21 mouse cellular contexts compared by ENCODE assay signal in genomic region chr12:36095371-36095880, GRCm38 (mm10).
"Had no signal": no experiment of that assay in that cellular context is flagged by ENCODE, and none has a peak within 500 bp of the region (broad histone marks: within the 10 kb centered on the region; RNA-seq: fewer than 3 reads in every experiment).

No protein-coding gene starts in this region.

- H3K27me3 ChIP-seq: kidney, embryonic 15.5 days; limb, embryonic 13.5 days; liver, embryonic 12.5 days; liver, embryonic 15.5 days; lung, embryonic 15.5 days; midbrain, embryonic 15.5 days; neural tube, embryonic 12.5 days; neural tube, embryonic 15.5 days; stomach, embryonic 15.5 days had no signal

- H3K27ac ChIP-seq: kidney, embryonic 15.5 days; limb, embryonic 10.5 days; limb, embryonic 13.5 days; liver, embryonic 12.5 days; liver, embryonic 15.5 days; lung, embryonic 15.5 days; midbrain, embryonic 15.5 days; neural tube, embryonic 12.5 days; neural tube, embryonic 15.5 days; stomach, embryonic 15.5 days had no signal

- H3K4me1 ChIP-seq: kidney, embryonic 15.5 days; limb, embryonic 10.5 days; limb, embryonic 13.5 days; liver, embryonic 12.5 days; liver, embryonic 15.5 days; lung, embryonic 15.5 days; midbrain, embryonic 15.5 days; neural tube, embryonic 12.5 days; neural tube, embryonic 15.5 days; stomach, embryonic 15.5 days had no signal

- H3K9me3 ChIP-seq: kidney, embryonic 15.5 days; limb, embryonic 10.5 days; limb, embryonic 13.5 days; liver, embryonic 12.5 days; liver, embryonic 15.5 days; lung, embryonic 15.5 days; midbrain, embryonic 15.5 days; neural tube, embryonic 12.5 days; neural tube, embryonic 15.5 days; stomach, embryonic 15.5 days had no signal

- H3K4me2 ChIP-seq: kidney, embryonic 15.5 days; limb, embryonic 13.5 days; liver, embryonic 12.5 days; liver, embryonic 15.5 days; lung, embryonic 15.5 days; midbrain, embryonic 11.5 days; midbrain, embryonic 15.5 days; neural tube, embryonic 12.5 days; neural tube, embryonic 15.5 days; stomach, embryonic 15.5 days had no signal

- H3K9ac ChIP-seq: kidney, embryonic 15.5 days; limb, embryonic 13.5 days; liver, embryonic 12.5 days; liver, embryonic 15.5 days; lung, embryonic 15.5 days; midbrain, embryonic 15.5 days; neural tube, embryonic 12.5 days; neural tube, embryonic 15.5 days; stomach, embryonic 15.5 days had no signal

- ATAC-seq: liver, embryonic 12.5 days had no signal

- DNase-seq: kidney, adult 8-10 months; kidney, postnatal 10 days; kidney, postnatal 36 days; liver; lung, adult 18-20 months; lung, postnatal 10 days; lung, postnatal 4 days; right cerebral cortex, postnatal 14 days; spleen, adult 18-20 months; thymus, postnatal 36 days had no signal

- H3K4me3 ChIP-seq: kidney, embryonic 15.5 days; limb, embryonic 10.5 days; limb, embryonic 13.5 days; liver, embryonic 12.5 days; liver, embryonic 15.5 days; lung, embryonic 15.5 days; midbrain, embryonic 15.5 days; neural tube, embryonic 12.5 days; neural tube, embryonic 15.5 days; stomach, embryonic 15.5 days had no signal
